Mouse (Mus musculus) testis, adult 2 months (tissue): ENCODE data around the gene 2300003K06Rik. TPM values are rescaled to one million over a fixed set of nuclear protein-coding genes. Genes with fewer than 3 reads are reported as not detected.
"Not testable (repeated sequence)": the region's sequence is repeated elsewhere in the genome, so short reads cannot be mapped to it uniquely, and the experiment has no call there.

Experiments
- H3K27ac ChIP-seq: fragments of 200-500 bp; 2 replicates; pipeline ENCODE4 v1.5.1; 2012; ENCODE audit warnings: low read depth, low read length; ENCODE audit not compliant: control insufficient read depth, insufficient read depth
- H3K27me3 ChIP-seq: fragments of 200-500 bp; 2 replicates; pipeline ENCODE4 v1.6.1; 2012; ENCODE audit warnings: mild to moderate bottlenecking, low read length, moderate library complexity; ENCODE audit not compliant: control insufficient read depth, insufficient read depth
- H3K36me3 ChIP-seq: fragments of 200-500 bp; 2 replicates; pipeline ENCODE4 v1.6.1; 2012; ENCODE audit warnings: mild to moderate bottlenecking, low read length; ENCODE audit not compliant: control insufficient read depth, insufficient read depth
- H3K4me1 ChIP-seq: fragments of 200-500 bp; 2 replicates; pipeline ENCODE4 v1.6.1; 2012; ENCODE audit warnings: low read length; ENCODE audit not compliant: control insufficient read depth, insufficient read depth
- H3K4me3 ChIP-seq: fragments of 200-500 bp; 2 replicates; pipeline ENCODE4 v1.5.1; 2012; ENCODE audit warnings: low read depth, mild to moderate bottlenecking, low read length, moderate library complexity, mixed read lengths; ENCODE audit not compliant: control insufficient read depth
- CTCF ChIP-seq: fragments of 200-500 bp; IDR thresholded peaks from 2 replicates; pipeline ENCODE4 v1.5.1; 2012; ENCODE audit warnings: low read depth, mild to moderate bottlenecking, inconsistent platforms, low read length, moderate library complexity; ENCODE audit not compliant: control insufficient read depth, insufficient read depth, insufficient replicate concordance
- POLR2A ChIP-seq: fragments of 200-500 bp; IDR thresholded peaks from 2 replicates; pipeline ENCODE4 v1.6.1; 2012; ENCODE audit warnings: low read depth, mild to moderate bottlenecking, inconsistent platforms, low read length, moderate library complexity; ENCODE audit not compliant: control insufficient read depth
- polyA plus RNA-seq: library from polyadenylated mRNA; depleted of rRNA; stranded (reverse); fragments of >200 nt; gene quantifications from 2 replicates; pipeline ENCODE4 v1.2.3, GENCODE M21; 2012; rRNA removed

The 2300003K06Rik gene
- polyA plus RNA-seq = not detected in 2 replicates

- Histone ChIP-seq H3K27ac (no peak within 1 kb of the TSS), H3K27me3 (no peaks in the 10 kb centered on the region), H3K4me1 (no peaks in the 10 kb centered on the region; the same call in none of the 2 replicates), H3K36me3 (no peaks in the 10 kb centered on the region), H3K4me3 (no peak within 1 kb of the TSS)
- no peak for TF ChIP-seq POLR2A
- TF ChIP-seq CTCF = no peak
Measured at GRCm38 (mm10) chr11:99837966-99838365, at the start of gene 2300003K06Rik. Gene 2300003K06Rik, minus strand, starts transcription at chr11:99838066.

GRCm38 (mm10) chr11:99878887-99879286 is 41.0 kb upstream of the 2300003K06Rik start, which contains the start of gene Gm11567:
Gene Gm11567, plus strand, starts transcription at chr11:99879187.
- not testable (repeated sequence) for H3K36me3 ChIP-seq, H3K4me3 ChIP-seq, H3K4me1 ChIP-seq, H3K27me3 ChIP-seq, H3K27ac ChIP-seq

- not testable (repeated sequence) for H3K27ac ChIP-seq, H3K27me3 ChIP-seq, H3K4me1 ChIP-seq, H3K4me3 ChIP-seq, H3K36me3 ChIP-seq
Measured at GRCm38 (mm10) chr11:99873089-99873488, 35.2 kb upstream of the 2300003K06Rik start, which contains the start of gene Krtap9-1. Gene Krtap9-1, plus strand, starts transcription at chr11:99873389.

- H3K4me3 ChIP-seq, H3K36me3 ChIP-seq, H3K27ac ChIP-seq, H3K27me3 ChIP-seq, H3K4me1 ChIP-seq: not testable (repeated sequence)
Measured at GRCm38 (mm10) chr11:99864176-99864575, 26.3 kb upstream of the 2300003K06Rik start, which contains the start of gene Gm11559. Gene Gm11559, plus strand, starts transcription at chr11:99864476.

- Histone ChIP-seq H3K27ac (no peak overlapping the region), H3K36me3 (no peaks in the 10 kb centered on the region), H3K27me3 (no peaks in the 10 kb centered on the region), H3K4me1 (no peaks in the 10 kb centered on the region), H3K4me3 (no peak overlapping the region)
- TF ChIP-seq POLR2A = no peak
- TF ChIP-seq CTCF = no peak
Measured at GRCm38 (mm10) chr11:99858761-99859160, 20.9 kb upstream of the 2300003K06Rik start.

GRCm38 (mm10) chr11:99857617-99858016 is 19.8 kb upstream of the 2300003K06Rik start, which contains the start of gene Gm11568:
Gene Gm11568, plus strand, starts transcription at chr11:99857917.
- no peaks in the 10 kb centered on the region for H3K27me3 ChIP-seq
- no peak for TF ChIP-seq CTCF
- TF ChIP-seq POLR2A = no peak

GRCm38 (mm10) chr11:99854121-99854520 is 16.3 kb upstream of the 2300003K06Rik start:
- Histone ChIP-seq H3K4me3 (no peak overlapping the region), H3K4me1 (no peaks in the 10 kb centered on the region), H3K36me3 (no peaks in the 10 kb centered on the region), H3K27ac (no peak overlapping the region), H3K27me3 (no peaks in the 10 kb centered on the region)
- TF ChIP-seq POLR2A = no peak
- TF ChIP-seq CTCF = peak; percentile 46; the same call in 1 of the 2 replicates

More at GRCm38 (mm10) chr11:99857617-99858016, 19.8 kb upstream of the 2300003K06Rik start, which contains the start of gene Gm11568:
- H3K4me3 ChIP-seq = no peak within 1 kb of the TSS
- H3K36me3 ChIP-seq = no peaks in the 10 kb centered on the region
- no peaks in the 10 kb centered on the region for H3K4me1 ChIP-seq
- H3K27ac ChIP-seq = no peak within 1 kb of the TSS

- H3K27ac ChIP-seq = no peak within 1 kb of the TSS
- TF ChIP-seq POLR2A (no peak), CTCF (no peak)
- H3K36me3 ChIP-seq = no peaks in the 10 kb centered on the region
- H3K4me3 ChIP-seq = no peak within 1 kb of the TSS
- H3K4me1 ChIP-seq = no peaks in the 10 kb centered on the region
- no peaks in the 10 kb centered on the region for H3K27me3 ChIP-seq
Measured at GRCm38 (mm10) chr11:99851508-99851907, 13.6 kb upstream of the 2300003K06Rik start, which contains the start of gene Krtap4-16. Gene Krtap4-16, minus strand, starts transcription at chr11:99851608.
